Mouse (Mus musculus): Measurements from ENCODE around the gene Mybpc2.

Mybpc2 gene

DNA sequence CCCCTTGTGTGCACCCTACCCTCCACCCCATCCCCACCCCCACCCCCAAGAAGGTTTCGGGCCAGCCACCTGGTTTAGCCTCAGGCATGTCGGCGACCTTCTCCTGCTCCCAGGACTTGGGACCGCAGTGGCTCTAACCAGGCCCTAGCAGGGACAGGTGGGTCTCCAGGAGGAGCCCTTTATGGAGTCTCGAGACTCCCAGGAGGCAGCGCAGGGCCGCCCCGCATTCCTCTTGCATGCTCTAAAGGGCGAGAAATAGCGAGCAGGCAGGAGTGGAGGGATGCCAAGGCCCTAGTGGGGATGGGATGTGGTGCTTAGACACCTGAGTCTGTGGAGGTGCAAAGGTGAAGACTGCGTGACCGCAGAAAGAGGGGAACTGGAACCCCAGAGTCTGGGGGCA, at the start of gene Mybpc2:
TSS of gene Mybpc2 (minus strand) at position 155 of the 400 bp plus-strand sequence.
- no peak for DNase-seq (ENCODE audit: low spot score)

DNA sequence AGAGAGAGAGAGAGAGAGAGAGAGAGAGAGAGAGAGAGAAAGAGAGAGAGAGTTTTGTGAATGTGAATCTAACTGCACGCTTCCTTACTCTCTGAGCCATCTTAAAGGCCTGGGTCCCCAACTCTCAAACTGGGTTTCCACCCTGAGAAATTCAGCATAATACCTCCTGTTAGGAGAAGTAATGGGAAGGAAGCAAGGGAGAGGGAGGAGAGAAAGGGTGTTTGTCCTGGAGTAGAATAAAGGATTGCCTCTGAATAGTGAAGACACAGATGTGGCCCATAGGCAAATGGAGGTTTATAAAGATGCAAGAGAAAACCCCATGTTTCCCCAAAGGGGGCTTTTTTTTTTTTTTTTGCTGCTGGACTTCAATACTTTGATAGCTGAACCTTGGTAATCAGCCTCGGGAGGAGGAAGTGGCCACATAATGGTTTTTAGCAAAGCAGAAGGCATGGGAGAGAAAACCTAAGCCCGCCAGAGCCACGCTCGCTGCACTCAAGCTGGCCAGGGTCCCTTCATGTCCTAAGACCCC, 48.6 kb upstream of the Mybpc2 start:
- DNase-seq (ENCODE audit: low spot score), result no peak

DNA sequence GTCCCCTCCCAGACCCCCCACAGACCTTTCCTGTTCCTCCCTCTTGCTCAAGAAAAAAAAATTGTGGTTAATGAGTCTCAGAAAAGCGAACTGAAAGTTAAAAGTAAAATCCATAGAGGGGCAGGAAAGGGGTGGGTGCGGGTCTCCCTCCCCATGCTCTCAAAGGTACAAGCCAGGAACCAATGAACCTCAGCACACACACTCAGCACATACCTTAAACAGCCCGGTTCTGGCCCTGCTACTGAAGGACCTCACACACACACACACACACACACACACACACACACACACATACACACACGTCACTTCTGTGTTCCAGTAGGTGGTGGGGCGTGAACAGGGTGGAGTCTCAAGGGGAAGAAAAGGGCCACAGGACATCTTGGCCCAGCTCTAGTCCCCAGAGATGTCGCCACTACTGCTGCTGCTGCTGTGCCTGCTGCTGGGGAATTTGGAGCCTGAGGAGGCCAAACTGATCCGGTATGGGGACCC, 47.8 kb upstream of the Mybpc2 start, which contains the start of gene Napsa:
TSS of gene Napsa (plus strand) at position 168 of the 489 bp plus-strand sequence.
- DNase-seq (ENCODE audit: low spot score), result no peak

DNA sequence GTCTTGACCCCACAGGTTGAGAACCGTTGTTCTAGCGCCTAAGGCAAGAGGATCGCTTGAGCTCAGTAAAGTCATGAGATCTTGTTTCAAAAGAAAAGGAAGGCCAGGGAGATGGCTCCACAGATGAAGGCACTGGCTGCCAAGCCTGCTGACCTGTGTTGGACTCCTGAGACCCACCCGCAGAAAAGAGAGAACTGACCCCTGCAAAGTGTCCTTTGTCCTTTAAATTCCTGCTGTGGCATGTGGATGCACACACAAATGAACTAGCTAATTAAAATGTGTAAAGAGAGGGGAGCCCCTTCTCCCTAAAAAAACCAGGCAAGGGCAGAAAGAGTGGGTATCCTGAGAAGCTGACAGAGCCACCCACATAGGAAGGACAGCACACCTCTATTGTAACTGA, 47.4 kb upstream of the Mybpc2 start:
- no peak for DNase-seq (ENCODE audit: low spot score)

DNA sequence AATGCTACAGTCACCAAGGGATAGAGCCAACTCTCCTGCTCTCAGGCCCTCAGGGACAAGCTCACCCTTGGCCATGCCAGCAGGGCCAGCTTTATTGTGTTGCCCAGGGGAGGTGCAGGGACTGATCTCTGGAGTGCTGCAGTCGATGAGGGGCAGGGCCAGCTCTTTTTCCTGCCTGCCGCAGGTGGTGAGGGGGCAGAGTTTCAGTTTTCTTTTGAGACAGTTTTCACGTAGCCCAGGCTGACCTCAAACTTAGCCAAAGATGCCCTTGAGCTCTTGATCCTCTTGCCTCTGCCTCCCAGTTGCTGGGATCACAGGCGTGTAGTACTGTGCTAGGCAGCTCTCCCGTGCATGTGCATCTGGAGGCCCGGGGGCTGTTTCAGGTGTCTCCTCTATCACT, 46.5 kb upstream of the Mybpc2 start:
- DNase-seq (ENCODE audit: low spot score), result no peak

DNA sequence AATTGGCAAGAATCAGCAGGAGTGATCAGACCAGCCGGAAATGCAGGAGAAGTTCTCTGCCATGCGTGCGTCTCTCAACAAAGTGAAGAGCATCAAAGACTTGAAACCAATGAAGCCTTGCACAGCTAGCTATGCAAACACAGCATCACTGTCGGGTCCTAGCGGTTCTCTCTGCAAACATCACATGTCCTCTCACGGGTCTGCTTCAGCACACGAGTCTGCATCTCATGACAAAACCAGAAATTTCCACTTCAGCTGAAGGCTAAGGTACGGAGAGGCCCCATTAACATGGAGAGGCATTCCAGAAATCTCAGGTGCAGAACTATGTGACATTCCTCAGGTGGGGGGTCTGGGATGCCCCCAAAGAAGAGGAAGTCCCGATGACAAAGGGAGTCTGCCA, 44.3 kb upstream of the Mybpc2 start:
- no peak for DNase-seq (ENCODE audit: low spot score)

DNA sequence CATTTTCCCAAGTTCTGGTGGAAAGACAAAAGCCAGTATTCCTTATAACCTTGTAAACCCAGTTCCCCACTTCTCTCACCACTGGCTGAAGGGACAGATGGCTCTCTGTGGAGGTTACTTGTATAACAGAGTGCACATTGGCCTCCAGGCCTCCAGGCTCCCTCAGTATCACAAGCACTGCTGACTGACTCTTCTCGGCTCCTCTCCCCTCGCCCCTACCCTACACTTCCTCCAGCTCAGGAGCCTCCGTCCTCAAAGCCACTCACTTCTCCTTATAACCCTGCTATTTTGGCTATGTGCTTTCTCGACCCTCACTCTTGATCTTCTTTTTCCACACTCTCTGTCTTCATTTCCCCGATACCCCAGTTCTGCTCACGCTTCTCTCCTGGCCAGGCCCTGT, 41.0 kb upstream of the Mybpc2 start:
- no peak for DNase-seq (ENCODE audit: low spot score)

DNA sequence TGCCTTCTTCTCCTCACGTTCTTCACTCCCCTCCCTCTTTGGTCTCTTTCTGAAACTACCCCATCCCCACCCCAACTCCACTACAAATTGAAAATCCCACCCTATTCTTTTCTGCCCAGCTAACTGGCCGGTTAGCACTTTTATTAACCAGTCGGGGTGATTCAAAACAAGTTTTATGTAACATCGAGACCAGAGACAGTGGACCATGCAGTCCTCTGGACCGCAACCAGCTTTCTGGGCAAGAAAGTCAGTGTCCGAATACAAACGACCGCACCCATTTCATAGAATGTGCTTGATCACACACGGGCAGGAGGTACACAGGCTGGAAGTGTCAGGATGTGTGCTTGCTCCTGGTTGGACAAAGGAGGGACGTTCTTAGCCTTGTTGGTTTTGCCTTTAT, 40.0 kb upstream of the Mybpc2 start:
- no peak for DNase-seq (ENCODE audit: low spot score)

DNA sequence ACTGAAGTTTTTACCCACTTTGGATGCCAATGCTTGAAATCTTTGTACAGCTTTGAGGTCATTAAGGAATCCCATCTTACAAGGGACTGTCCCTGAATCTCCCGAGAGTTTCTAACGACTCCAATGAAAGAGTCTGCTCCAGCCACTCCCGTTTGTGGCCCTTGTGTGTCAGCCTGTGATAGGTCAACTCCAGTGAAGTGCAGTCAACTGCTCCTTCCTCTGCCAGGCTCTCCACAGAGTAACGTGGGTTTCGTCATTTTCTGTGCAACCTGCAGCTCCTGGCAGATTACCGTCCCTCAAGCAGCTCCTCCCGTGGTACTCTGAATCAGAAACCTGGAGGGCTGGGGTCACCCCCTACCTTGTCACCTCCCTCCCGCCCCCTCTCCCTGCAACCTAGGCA, 38.8 kb upstream of the Mybpc2 start:
- DNase-seq (ENCODE audit: low spot score), result no peak

DNA sequence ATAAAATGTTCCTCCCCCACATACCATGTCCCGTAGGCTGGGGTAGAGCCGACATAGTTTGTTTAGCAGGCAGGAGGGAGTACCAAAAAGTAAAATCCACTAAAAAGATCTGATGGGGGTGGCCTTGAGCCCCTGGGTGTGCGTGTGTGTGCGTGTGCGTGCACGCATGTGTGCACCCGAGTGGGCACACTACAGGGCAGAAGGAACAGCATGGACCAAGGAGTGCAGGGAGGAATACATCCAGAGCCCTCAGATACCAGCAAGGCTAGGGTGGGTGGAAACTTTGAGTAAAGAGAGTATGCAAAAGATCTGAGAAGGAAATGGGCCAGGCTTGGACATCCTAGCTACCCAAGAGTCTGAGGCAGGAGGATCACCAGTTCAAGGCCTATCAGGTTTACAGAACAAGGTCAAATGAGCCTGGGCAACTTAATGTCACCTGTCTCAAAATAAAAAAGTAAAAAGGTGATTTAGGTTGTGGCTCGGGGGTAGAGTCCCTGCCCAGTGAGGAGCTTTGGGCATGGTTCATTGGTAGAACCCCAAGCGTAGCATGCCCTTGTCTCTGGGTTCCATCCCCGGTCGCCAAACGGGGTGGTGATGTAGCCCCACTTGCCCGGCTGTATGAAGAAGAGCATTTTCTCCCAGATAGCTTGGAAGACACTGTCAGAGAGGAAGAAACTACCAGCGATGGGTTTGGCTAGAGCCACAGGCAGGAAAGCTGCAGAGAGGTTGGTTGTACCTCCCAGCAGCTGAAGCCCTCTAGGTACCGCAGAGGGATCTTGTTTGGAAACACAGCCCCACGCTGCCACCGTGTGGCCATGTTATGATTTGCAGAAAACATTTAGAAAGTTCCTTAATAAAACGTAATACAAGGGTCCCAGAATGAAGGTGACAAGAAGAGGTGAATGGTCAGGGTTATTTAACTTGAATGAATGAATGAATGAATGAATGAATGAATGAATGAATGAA, 36.3 kb upstream of the Mybpc2 start:
- DNase-seq (ENCODE audit: low spot score), result peak; percentile 71

DNA sequence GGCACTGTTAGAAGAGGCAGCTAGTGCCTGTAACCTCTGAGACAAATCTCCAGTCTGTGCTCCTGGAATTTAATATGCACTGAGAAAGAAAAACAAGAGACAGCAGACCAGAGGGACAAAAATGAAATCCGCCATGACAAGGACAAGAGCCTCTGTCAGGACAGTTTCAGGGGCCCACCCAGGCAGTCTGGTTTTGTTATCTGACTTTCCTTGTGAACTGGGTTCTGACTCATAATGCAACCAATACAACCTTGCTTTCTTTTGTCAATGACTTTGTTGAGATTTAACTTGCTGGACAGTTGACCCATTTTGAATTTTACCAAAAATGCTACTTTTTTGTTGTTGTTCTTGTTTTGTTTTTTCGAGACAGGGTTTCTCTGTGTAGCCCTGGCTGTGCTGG, 33.2 kb upstream of the Mybpc2 start:
- DNase-seq (ENCODE audit: low spot score), result no peak

DNA sequence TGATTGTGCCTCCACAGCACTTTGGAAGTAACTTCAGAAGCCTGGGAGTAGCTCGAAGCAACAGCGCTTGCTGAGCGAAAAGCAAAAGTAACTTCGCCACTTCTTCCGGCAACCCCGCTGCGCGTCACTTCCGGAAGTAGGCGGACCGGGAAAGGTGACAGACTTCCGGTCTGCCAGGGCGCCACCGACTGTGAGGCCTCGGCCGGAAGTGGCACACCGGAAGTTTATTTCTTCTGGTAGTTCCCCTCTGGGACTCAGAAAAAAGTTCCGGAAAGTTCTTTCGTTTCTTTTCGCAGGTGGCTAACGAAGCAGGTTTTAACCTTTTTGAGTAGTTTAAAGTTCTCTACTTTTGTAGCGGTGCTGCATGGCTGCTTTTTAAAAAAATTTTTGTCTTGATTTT, 29.4 kb upstream of the Mybpc2 start, which contains the start of gene Nr1h2:
TSS of gene Nr1h2 (minus strand) at position 126 of the 400 bp plus-strand sequence.
- peak; percentile 79 for DNase-seq (ENCODE audit: low spot score)

DNA sequence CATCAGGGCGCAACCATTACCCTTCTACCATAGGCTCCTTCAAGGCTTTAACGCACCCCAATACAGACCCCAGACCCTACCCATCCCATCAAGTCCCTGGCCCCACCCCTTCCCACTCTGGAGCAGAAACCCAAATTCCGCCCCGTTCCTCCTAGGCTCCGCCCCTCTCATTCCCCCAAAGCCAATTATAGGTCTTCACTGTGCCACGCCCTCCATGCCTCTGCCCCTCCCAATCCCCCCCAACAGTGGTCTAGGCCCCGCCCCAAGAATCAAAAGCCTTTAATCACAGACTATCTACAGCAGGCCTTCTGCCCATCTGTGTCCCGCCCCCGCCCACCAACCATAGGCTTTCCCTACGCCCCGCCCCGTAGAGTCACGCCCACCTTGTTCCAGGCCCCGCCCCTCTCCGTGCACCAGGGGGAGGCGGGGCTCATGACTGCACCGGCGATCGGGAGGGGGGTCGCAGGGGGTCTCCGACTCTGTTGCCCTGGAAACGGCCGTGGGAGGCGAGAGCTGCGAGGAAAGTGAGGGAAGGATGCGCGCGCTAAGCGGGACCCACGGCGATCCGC, 28.8 kb upstream of the Mybpc2 start:
- DNase-seq (ENCODE audit: low spot score), result peak; percentile 13

DNA sequence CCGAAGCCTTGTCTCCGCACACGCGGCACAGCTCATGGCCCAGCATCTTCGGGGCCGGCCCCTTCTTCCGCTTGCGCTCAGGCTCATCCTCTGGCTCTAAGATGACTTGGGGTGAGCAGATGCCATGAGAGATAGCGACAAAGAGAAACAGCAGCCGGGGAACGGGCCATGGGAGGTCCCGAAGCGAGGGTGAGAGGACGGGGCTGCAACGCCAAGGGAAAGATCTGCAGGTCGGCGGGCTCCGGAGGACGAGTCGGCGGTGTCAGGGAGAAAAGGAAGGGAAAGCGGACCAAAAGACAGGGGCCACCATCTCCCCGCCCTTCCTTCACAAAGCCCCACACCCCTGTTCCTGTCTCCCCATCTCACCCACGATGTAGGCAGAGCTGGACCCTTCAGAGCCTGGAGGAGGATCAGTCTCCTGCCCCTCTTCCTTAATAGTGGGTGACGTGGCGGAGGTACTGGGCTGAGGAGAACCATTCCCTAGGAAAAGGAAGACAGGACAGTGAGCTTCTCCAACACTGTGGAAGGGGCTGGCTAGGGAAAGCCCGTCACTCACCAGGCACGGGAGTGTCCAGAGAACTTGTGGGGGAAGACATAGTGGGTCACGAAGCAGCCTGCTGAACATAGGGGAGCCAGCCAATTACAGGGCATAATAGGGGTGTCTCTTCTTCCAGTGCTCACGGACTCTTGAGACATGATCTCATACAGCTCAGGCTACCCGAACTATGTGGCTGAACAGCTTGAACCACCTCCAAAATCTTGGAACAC, 27.9 kb upstream of the Mybpc2 start:
- no peak for DNase-seq (ENCODE audit: low spot score)

DNA sequence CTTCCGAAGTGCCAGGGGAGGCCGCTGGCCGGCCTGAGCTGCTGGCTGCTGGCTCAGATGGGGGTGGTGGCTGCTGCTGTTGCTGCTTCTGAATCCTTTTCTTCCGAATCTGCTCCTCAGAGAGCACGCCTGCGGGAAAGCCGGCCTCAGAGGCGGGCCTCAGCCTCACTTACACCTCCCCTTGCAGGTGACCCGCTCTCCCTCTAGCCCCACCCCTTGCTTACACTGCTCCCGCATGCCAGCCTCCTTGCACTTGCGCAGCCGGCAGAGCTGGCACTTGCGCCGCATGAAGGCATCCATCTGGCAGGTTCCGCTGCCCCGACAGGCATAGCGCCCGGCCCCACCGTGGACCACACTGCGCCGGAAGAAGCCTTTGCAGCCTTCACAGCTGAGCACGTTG, 27.3 kb upstream of the Mybpc2 start:
- DNase-seq (ENCODE audit: low spot score), result no peak

DNA sequence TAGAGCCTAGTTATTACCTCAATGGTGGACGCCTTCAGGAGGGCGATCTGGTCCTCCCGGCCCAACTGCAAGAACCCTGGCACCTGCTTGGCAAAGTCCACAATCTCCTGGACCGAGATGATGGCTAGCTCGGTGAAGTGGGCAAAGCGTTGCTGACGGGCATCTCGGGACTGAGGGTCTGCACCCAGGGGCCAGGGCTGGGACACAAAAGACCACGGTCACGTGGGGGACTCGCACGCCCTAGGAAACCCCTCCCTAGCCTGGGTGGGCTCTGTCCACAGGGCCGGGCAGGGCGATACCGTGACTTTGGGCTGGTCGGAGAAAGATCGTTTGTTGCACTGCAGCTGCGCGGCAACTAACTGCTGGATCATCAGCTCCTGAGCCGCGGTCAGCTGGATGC, 26.8 kb upstream of the Mybpc2 start:
- DNase-seq (ENCODE audit: low spot score), result no peak

DNA sequence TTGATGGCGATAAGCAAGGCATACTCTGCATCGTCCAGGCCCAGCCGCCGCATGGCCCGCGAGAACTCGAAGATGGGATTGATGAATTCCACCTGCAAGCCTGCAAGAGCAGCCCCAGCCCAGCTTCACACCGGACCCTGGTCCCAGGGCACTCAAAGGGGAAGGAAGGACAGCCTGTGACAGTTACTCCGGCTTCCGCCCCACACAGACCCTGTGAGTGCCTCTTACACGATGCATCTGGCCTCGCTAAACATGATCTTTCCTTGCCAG, 25.9 kb upstream of the Mybpc2 start:
- DNase-seq (ENCODE audit: low spot score), result no peak

DNA sequence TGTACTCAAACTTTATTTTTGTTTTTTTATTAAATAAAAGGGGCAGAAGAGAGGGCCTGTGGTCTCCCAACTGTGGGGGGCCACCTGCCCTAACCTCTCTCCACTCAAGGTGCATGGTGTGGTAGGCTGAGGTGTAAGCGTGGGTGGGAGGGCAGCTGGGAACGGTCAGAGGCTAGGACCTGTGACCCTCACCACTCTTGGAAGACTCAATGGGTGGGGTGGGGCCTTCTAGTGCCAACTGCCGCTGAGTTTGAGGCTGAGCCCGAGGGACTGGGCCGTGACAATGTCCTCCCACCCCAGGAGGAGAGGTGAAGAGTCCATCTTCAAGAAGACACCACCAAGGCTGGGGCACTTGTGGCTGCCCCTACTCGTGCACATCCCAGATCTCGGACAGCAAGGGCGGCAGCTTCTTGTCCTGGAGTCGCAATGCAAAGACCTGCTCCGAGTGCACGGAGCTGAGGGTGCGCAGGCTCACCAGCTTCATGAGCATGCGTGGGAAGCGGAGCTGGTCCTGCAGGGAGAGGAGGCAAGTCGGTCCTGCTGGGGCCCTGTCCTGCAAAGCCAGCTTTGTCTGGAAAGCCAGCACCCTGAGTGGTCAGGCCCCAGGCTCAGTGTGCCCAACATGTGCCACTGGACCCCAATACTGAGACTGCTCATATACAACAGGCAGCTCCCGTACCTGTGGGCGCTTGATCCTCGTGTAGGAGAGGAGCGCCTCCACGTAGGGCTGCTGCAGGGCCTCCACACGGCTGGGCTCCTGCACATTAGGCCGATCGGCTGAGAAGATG, 25.4 kb upstream of the Mybpc2 start:
- no peak for DNase-seq (ENCODE audit: low spot score)

DNA sequence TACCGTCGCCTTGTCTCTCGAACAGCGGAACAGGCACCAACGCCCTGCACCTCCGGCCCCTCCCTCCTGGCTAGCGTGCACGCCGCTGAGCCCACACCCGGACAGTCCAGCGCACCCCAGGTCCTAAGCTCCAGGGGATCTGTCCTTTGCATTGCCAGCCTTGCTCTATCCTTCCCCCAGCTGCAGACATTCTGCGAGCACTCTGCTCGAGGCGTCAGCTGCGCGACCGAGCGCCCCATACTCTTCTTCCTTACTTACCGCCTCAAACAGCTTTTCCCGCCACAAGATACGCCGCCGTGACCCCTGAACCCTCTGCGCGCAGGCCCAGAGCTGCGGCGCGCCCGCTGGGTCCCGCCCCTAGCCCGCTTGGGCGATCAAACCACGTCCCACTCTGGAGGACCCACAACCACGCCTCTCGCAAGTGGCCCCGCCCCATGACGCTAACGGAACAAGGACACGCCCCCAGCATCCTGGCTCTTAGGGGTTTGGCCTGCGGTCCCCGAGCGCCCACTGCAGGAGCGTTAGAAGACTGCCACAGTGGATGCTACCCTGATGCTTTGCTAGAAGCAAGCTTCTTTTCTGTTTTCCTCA, 24.1 kb upstream of the Mybpc2 start, which contains the start of gene Pold1:
TSS of gene Pold1 (minus strand) at position 353 of the 591 bp plus-strand sequence.
- peak; percentile 97 for DNase-seq (ENCODE audit: low spot score)

DNA sequence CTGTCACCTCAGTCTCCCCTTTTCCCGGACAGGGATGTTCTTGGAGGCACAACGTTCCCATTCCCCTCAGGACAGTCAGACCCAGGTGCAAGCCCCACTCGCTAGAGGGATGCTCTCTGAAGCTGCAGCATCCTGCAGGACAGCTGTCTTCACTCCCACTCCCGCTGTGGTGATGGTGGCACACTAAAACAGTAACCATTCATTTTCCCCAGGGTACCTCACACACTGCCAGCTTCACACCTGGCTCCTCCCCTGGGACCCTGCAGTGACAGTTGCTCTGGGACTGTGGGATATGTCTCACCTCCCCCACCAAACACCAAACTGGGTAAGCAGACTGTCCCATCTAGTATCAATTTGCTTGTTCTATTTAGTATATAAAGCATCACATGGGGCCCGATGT, 23.3 kb upstream of the Mybpc2 start:
- DNase-seq (ENCODE audit: low spot score), result no peak

DNA sequence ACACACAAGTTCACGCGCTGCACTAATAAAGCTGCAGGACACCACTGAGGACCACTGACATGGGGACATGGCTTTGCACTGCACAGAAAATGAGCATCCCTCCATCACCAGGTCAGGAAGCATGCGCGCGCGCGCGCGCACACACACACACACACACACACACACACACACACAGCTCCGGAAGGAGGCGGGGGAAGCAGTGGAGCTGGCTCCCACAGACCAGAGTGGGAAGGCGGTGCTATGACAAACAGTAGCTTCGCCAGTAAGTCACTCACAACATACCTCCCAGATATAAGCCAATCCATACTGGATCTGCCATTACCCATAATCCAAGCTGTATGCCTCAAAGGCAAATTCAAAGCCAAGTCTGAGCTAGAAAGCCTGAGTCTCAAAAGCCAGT, 22.6 kb upstream of the Mybpc2 start:
- DNase-seq (ENCODE audit: low spot score), result no peak
